Mouse (Mus musculus) spleen, adult 2 months (tissue): ENCODE results near the gene Ntf3. TPM values are rescaled to one million over a fixed set of nuclear protein-coding genes. Genes with fewer than 3 reads are reported as not detected.

Experiments used
- DNase-seq, 2 experiments: peaks; one replicate each; pipeline versions ENCODE4 v3.0.0 to v3.0.0-alpha.2; 2012 to 2021; ENCODE audit warnings: low spot score in 2 of 2, low read depth in 1 of 2
- H3K27ac ChIP-seq: fragments of 200-500 bp; 2 replicates; pipeline ENCODE4 v1.5.1; 2012; ENCODE audit warnings: low read length, inconsistent platforms; ENCODE audit not compliant: insufficient read depth
- H3K27me3 ChIP-seq: fragments of 200-500 bp; 2 replicates; pipeline ENCODE4 v1.6.1; 2012; ENCODE audit warnings: mild to moderate bottlenecking, moderate library complexity, low read length, inconsistent platforms; ENCODE audit not compliant: control insufficient read depth, insufficient read depth
- H3K36me3 ChIP-seq: fragments of 200-500 bp; 2 replicates; pipeline ENCODE4 v1.6.1; 2012; ENCODE audit warnings: mild to moderate bottlenecking, low read length, inconsistent platforms; ENCODE audit not compliant: control insufficient read depth, insufficient read depth
- H3K4me1 ChIP-seq: fragments of 200-500 bp; 2 replicates; pipeline ENCODE4 v1.6.1; 2011; ENCODE audit warnings: inconsistent platforms; ENCODE audit not compliant: control insufficient read depth, insufficient read depth, insufficient read length
- H3K4me3 ChIP-seq: fragments of 200-500 bp; 2 replicates; pipeline ENCODE4 v1.5.1; 2011; ENCODE audit warnings: mild to moderate bottlenecking, inconsistent platforms; ENCODE audit not compliant: insufficient read depth, insufficient read length; ENCODE audit errors: extremely low read depth
- CTCF ChIP-seq: fragments of 200-500 bp; IDR thresholded peaks from 2 replicates; pipeline ENCODE4 v1.5.1; 2011; ENCODE audit warnings: mild to moderate bottlenecking, inconsistent platforms; ENCODE audit not compliant: insufficient read depth, insufficient read length, insufficient replicate concordance; ENCODE audit errors: extremely low read depth
- POLR2A ChIP-seq: fragments of 200-500 bp; IDR thresholded peaks from 2 replicates; pipeline ENCODE4 v1.6.1; 2011; ENCODE audit warnings: low read depth, low read length, inconsistent platforms
- WGBS: fragments of 180-500 bp; shearing (Covaris S2); methylation state at CpG from one replicate; pipeline ENCODE4 v1.1.7; 2018; 5-methylcytosine and 5-hydroxymethylcytosine counted together
- polyA plus RNA-seq: library from polyadenylated mRNA; depleted of rRNA; stranded (reverse); fragments of >200 nt; gene quantifications from 2 replicates; pipeline ENCODE4 v1.2.3, GENCODE M21; 2012; rRNA removed

Ntf3 gene
- 1.3 and 1.5 TPM in 2 replicates for polyA plus RNA-seq

GRCm38 (mm10) chr6:126166548-126167207, at the start of gene Ntf3:
Gene Ntf3 (minus strand): TSS chr6:126166910.
- no peak for DNase-seq
- no peaks in the 10 kb centered on the region for H3K36me3 ChIP-seq
- TF ChIP-seq CTCF (no peak), POLR2A (no peak)
- no peaks in the 10 kb centered on the region for H3K4me1 ChIP-seq
- H3K27ac ChIP-seq = no peak within 1 kb of the TSS
- 3% methylated on average over 27 of the region's 27 CpGs for whole genome bisulfite sequencing
- no peak within 1 kb of the TSS for H3K4me3 ChIP-seq
- 0 out of 2 replicates have a peak, but pooled peaks cover 3% of the 10 kb centered on the region for H3K27me3 ChIP-seq

GRCm38 (mm10) chr6:126213330-126213729, 46.6 kb upstream of the Ntf3 start:
- Histone ChIP-seq H3K4me1 (no peaks in the 10 kb centered on the region), H3K27ac (no peak overlapping the region), H3K36me3 (no peaks in the 10 kb centered on the region), H3K27me3 (no peaks in the 10 kb centered on the region), H3K4me3 (no peak overlapping the region)
- TF ChIP-seq POLR2A = no peak
- no peak for TF ChIP-seq CTCF
- DNase-seq = no peak
- 75% methylated on average over 5 of the region's 5 CpGs for WGBS

GRCm38 (mm10) chr6:126203366-126203765, 36.7 kb upstream of the Ntf3 start:
- no peak for DNase-seq
- 79% methylated on average over 4 of the region's 4 CpGs for WGBS
- no peak overlapping the region for H3K4me3 ChIP-seq
- no peaks in the 10 kb centered on the region for H3K27me3 ChIP-seq
- H3K4me1 ChIP-seq = no peaks in the 10 kb centered on the region
- TF ChIP-seq CTCF = no peak
- TF ChIP-seq POLR2A = no peak
- no peaks in the 10 kb centered on the region for H3K36me3 ChIP-seq
- H3K27ac ChIP-seq = no peak overlapping the region

- H3K27ac ChIP-seq = no peak overlapping the region
Observed at GRCm38 (mm10) chr6:126202959-126203358, 36.2 kb upstream of the Ntf3 start.

GRCm38 (mm10) chr6:126201721-126202120, 35.0 kb upstream of the Ntf3 start:
- Histone ChIP-seq H3K4me1 (no peaks in the 10 kb centered on the region), H3K36me3 (no peaks in the 10 kb centered on the region), H3K27ac (no peak overlapping the region), H3K27me3 (no peaks in the 10 kb centered on the region), H3K4me3 (no peak overlapping the region)
- WGBS = 87% methylated on average over 2 of the region's 2 CpGs
- TF ChIP-seq CTCF = no peak
- no peak for TF ChIP-seq POLR2A
- DNase-seq = no peak

More at GRCm38 (mm10) chr6:126202959-126203358, 36.2 kb upstream of the Ntf3 start:
- WGBS = 69% methylated on average over 7 of the region's 7 CpGs
- DNase-seq = no peak
- Histone ChIP-seq H3K4me1 (no peaks in the 10 kb centered on the region), H3K27me3 (no peaks in the 10 kb centered on the region), H3K36me3 (no peaks in the 10 kb centered on the region), H3K4me3 (no peak overlapping the region)
- no peak for TF ChIP-seq CTCF
- TF ChIP-seq POLR2A = no peak

- H3K27me3 ChIP-seq = no peaks in the 10 kb centered on the region
- no peaks in the 10 kb centered on the region for H3K4me1 ChIP-seq
- DNase-seq = no peak
- WGBS = 47% methylated on average over 2 of the region's 2 CpGs
- H3K27ac ChIP-seq = no peak overlapping the region
- TF ChIP-seq POLR2A (no peak), CTCF (no peak)
- H3K36me3 ChIP-seq = no peaks in the 10 kb centered on the region
- H3K4me3 ChIP-seq = no peak overlapping the region
Observed at GRCm38 (mm10) chr6:126199916-126200315, 33.2 kb upstream of the Ntf3 start.

- Histone ChIP-seq H3K4me1 (no peaks in the 10 kb centered on the region), H3K36me3 (no peaks in the 10 kb centered on the region), H3K27me3 (no peaks in the 10 kb centered on the region), H3K27ac (no peak overlapping the region), H3K4me3 (no peak overlapping the region)
- no peak for DNase-seq
- TF ChIP-seq CTCF (no peak), POLR2A (no peak)
- 41% methylated on average over 4 of the region's 4 CpGs for WGBS
Observed at GRCm38 (mm10) chr6:126194760-126195159, 28.1 kb upstream of the Ntf3 start.
